Mouse (Mus musculus) heart, embryonic 14.5 days (tissue): ENCODE data around the gene Tns1. TPM values are rescaled to one million over a fixed set of nuclear protein-coding genes. Genes with fewer than 3 reads are reported as not detected.
A peak's percentile ranks its signal among the peaks of the same experiment; 100 is the strongest.

ENCODE experiments used
- ATAC-seq: fragments of 200-750 bp; cut with Nextera tagmentation; 2 replicates; pipeline ENCODE4 v1.8.0; 2017; ENCODE audit warnings: low read depth, moderate TSS enrichment; ENCODE audit not compliant: insufficient number of reproducible peaks, insufficient read depth, low FRiP score
- H3K27ac ChIP-seq, 2 experiments: fragments of 200-500 bp in 1 of 2; fragments of 300-500 bp in 1 of 2; sonication (generic) in 1 of 2; replicated peaks in 1 of 2; 2 replicates each; pipeline ENCODE4 v1.5.1; 2012 to 2014; ENCODE audit warnings: low read depth in 2 of 2, low read length in 2 of 2, control low read depth in 1 of 2, mild to moderate bottlenecking in 1 of 2, mixed read lengths in 1 of 2; ENCODE audit not compliant: control insufficient read depth in 1 of 2, insufficient read depth in 1 of 2
- H3K27me3 ChIP-seq: fragments of 300-500 bp; sonication (generic); 2 replicates; pipeline ENCODE4 v1.6.1; 2014; ENCODE audit warnings: mild to moderate bottlenecking, low read length, control low read depth; ENCODE audit not compliant: control insufficient read depth, insufficient read depth
- H3K36me3 ChIP-seq: fragments of 300-500 bp; sonication (generic); 2 replicates; pipeline ENCODE4 v1.6.1; 2014; ENCODE audit warnings: mild to moderate bottlenecking, control low read depth, low read length, mixed read lengths; ENCODE audit not compliant: control insufficient read depth, insufficient read depth
- H3K4me1 ChIP-seq, 2 experiments: fragments of 200-500 bp in 1 of 2; fragments of 300-500 bp in 1 of 2; sonication (generic) in 1 of 2; 2 replicates each; pipeline ENCODE4 v1.6.1; 2012 to 2014; ENCODE audit warnings: low read length in 2 of 2, control low read depth in 1 of 2, mixed read lengths in 1 of 2; ENCODE audit not compliant: control insufficient read depth in 2 of 2, insufficient read depth in 2 of 2
- H3K4me2 ChIP-seq: fragments of 300-500 bp; sonication (generic); 2 replicates; pipeline ENCODE4 v1.6.1; 2014; ENCODE audit warnings: mild to moderate bottlenecking, low read length
- H3K4me3 ChIP-seq, 2 experiments: fragments of 200-500 bp in 1 of 2; fragments of 300-500 bp in 1 of 2; sonication (generic) in 1 of 2; 2 replicates each; pipeline ENCODE4 v1.5.1; 2012 to 2014; ENCODE audit warnings: low read length in 2 of 2, mild to moderate bottlenecking in 2 of 2, control low read depth in 1 of 2, low read depth in 1 of 2, moderate library complexity in 1 of 2; ENCODE audit not compliant: control insufficient read depth in 1 of 2, insufficient read depth in 1 of 2
- H3K9ac ChIP-seq: fragments of 300-500 bp; sonication (generic); 2 replicates; pipeline ENCODE4 v1.6.1; 2014; ENCODE audit warnings: mild to moderate bottlenecking, low read length
- H3K9me3 ChIP-seq: fragments of 300-500 bp; sonication (generic); 2 replicates; pipeline ENCODE4 v1.6.1; 2016; ENCODE audit warnings: low read length, control low read depth; ENCODE audit not compliant: control insufficient read depth
- WGBS: fragments of 180-500 bp; shearing (Covaris S2); extraction: QIAGEN DNeasy Blood & Tissue Kit; methylation state at CpG from one replicate; pipeline ENCODE4 v1.1.7; 2014; 5-methylcytosine and 5-hydroxymethylcytosine counted together
- polyA plus RNA-seq: library from polyadenylated mRNA; unstranded; fragments of >200 nt; fragmentation: Nextera tagmentation; extraction: Ambion mirVana; gene quantifications from 2 replicates; pipeline ENCODE4 v1.2.1, GENCODE M21; 2014

Tns1 gene
- polyA plus RNA-seq, 1 experiment from 2014 or later = 125 TPM

DNA sequence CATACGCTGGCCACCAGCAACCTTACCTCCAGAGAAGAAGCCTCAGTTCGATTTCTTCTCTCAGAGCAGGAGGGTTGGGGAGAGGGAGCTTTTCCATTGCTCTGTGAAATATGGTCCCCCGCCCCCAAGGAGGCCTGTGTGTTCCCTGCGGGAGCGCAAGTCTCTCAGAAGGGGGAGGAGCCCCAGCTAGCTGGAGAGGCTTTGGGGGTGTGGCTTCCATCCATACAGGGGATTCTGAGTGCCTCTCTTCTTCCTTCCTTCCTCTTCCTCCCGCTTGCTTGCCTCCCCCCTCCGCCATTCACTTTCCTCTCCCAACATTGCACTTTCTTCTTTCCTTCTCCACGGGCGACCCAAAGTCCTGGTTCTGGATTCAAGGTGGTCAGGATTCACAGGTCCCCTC, 210.2 kb downstream of the Tns1 start:
- Histone ChIP-seq H3K27me3 (no peaks in the 10 kb centered on the region), H3K9me3 (no peaks in the 10 kb centered on the region), H3K4me2 (no peak overlapping the region), H3K27ac (peak overlapping the region; percentile 5 to 86; a peak in 2 of 4 replicates), H3K4me3 (no peak overlapping the region), H3K36me3 (peaks cover 100% of the 10 kb centered on the region), H3K9ac (peak overlapping the region; percentile 58; the same call in 1 of the 2 replicates), H3K4me1 (peaks cover 36 to 58% of the 10 kb centered on the region in 2 experiments)
- no peak; the same call in 1 of the 2 replicates for ATAC-seq
- WGBS = 44% methylated on average over 8 of the region's 9 CpGs

GRCm38 (mm10) chr1:73913071-73914005, 210.9 kb downstream of the Tns1 start:
- Histone ChIP-seq H3K27me3 (no peaks in the 10 kb centered on the region), H3K4me1 (peaks cover 34 to 51% of the 10 kb centered on the region in 2 experiments), H3K4me2 (no peak overlapping the region), H3K4me3 (no peak overlapping the region), H3K36me3 (peaks cover 92% of the 10 kb centered on the region), H3K9ac (0 out of 2 replicates have a peak overlapping the region, but pooled peaks have one; percentile 58), H3K9me3 (no peaks in the 10 kb centered on the region), H3K27ac (peak overlapping the region in 1 of 2 experiments; percentile 86; a peak in 1 of 4 replicates)
- WGBS = 74% methylated on average over 19 of the region's 19 CpGs
- ATAC-seq = no peak; the same call in 1 of the 2 replicates

- Histone ChIP-seq H3K27ac (no peak overlapping the region; a peak in 1 of 4 replicates), H3K4me2 (no peak overlapping the region), H3K4me3 (no peak overlapping the region), H3K4me1 (peaks cover 31 to 46% of the 10 kb centered on the region in 2 experiments), H3K27me3 (no peaks in the 10 kb centered on the region), H3K9me3 (no peaks in the 10 kb centered on the region), H3K36me3 (peaks cover 84% of the 10 kb centered on the region), H3K9ac (no peak overlapping the region)
- WGBS = 82% methylated on average over 10 of the region's 10 CpGs
- no peak for ATAC-seq
Observed at GRCm38 (mm10) chr1:73912466-73912865, 211.8 kb downstream of the Tns1 start.

- no peak overlapping the region for H3K4me3 ChIP-seq
- H3K4me1 ChIP-seq = peaks cover 31 to 41% of the 10 kb centered on the region in 2 experiments
- H3K27me3 ChIP-seq = no peaks in the 10 kb centered on the region
- WGBS = 80% methylated on average over 8 of the region's 8 CpGs
- H3K9me3 ChIP-seq = no peaks in the 10 kb centered on the region
- ATAC-seq = no peak
- H3K36me3 ChIP-seq = peaks cover 79% of the 10 kb centered on the region
- H3K4me2 ChIP-seq = no peak overlapping the region
- no peak overlapping the region for H3K27ac ChIP-seq
- peak overlapping the region; percentile 16; the same call in 1 of the 2 replicates for H3K9ac ChIP-seq
Observed at GRCm38 (mm10) chr1:73911981-73912380, 212.3 kb downstream of the Tns1 start.

DNA sequence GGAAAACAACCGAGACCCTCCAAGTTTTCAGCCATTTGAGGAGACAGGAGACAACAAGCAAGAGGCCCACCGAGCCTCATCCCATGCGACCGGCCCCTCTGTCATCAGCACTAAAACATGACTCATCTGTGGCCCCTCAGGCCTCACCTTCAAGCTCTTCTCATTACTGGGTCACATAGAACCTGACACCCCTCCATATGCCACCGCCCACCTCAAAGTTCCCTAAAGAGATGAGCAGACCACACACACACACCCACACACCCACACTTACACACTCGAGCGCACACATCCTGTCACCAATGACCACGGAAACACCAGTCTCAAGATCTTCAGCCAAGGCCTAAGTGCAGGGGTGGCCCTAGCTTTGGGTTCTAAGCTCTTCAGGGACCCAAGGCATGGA, 213.5 kb downstream of the Tns1 start:
- no peak overlapping the region for H3K9ac ChIP-seq
- no peak overlapping the region for H3K4me2 ChIP-seq
- WGBS = 79% methylated on average over 8 of the region's 8 CpGs
- H3K27me3 ChIP-seq = no peaks in the 10 kb centered on the region
- H3K9me3 ChIP-seq = no peaks in the 10 kb centered on the region
- no peak overlapping the region for H3K27ac ChIP-seq
- ATAC-seq = no peak
- H3K36me3 ChIP-seq = peaks cover 66% of the 10 kb centered on the region
- H3K4me1 ChIP-seq = peaks cover 29 to 40% of the 10 kb centered on the region in 2 experiments
- H3K4me3 ChIP-seq = no peak overlapping the region

- WGBS = 85% methylated on average over 8 of the region's 8 CpGs
- Histone ChIP-seq H3K4me1 (peaks cover 27 to 38% of the 10 kb centered on the region in 2 experiments), H3K36me3 (peaks cover 60% of the 10 kb centered on the region), H3K27ac (no peak overlapping the region), H3K9ac (no peak overlapping the region), H3K4me2 (no peak overlapping the region), H3K9me3 (no peaks in the 10 kb centered on the region), H3K4me3 (no peak overlapping the region), H3K27me3 (no peaks in the 10 kb centered on the region)
- no peak for ATAC-seq
Observed at GRCm38 (mm10) chr1:73910111-73910510, 214.1 kb downstream of the Tns1 start.

GRCm38 (mm10) chr1:73909191-73909983, 214.9 kb downstream of the Tns1 start:
- Histone ChIP-seq H3K4me3 (no peak overlapping the region), H3K4me1 (peaks cover 20 to 35% of the 10 kb centered on the region in 2 experiments), H3K4me2 (no peak overlapping the region), H3K27me3 (no peaks in the 10 kb centered on the region), H3K36me3 (peaks cover 53% of the 10 kb centered on the region), H3K9ac (no peak overlapping the region), H3K9me3 (no peaks in the 10 kb centered on the region), H3K27ac (no peak overlapping the region)
- no peak for ATAC-seq
- WGBS = 52% methylated on average over 2 of the region's 2 CpGs
